Mouse (Mus musculus): ENCODE measurements around the gene Lrrc20.

Lrrc20 gene

DNA sequence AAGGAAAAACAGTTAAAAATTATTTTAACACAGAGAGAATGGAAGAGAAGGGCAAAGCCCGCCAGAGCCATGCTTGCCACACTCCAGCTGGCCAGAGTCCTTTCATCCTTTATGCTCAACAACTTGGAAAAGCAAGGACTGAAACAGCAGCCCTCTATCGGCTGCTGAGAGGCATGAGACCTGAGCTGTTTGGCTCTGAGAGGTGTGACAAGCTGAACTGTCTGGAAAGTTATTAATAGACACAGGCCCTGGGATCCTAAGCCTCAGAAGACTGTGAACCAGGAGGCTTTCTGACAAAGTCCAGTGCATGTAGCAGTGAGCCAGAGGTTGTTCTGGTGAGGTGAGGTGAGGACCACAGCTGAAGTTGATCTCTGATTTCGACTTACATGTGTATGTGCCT, 2.0 kb upstream of the Lrrc20 start:
- DNase-seq (ENCODE audit: low read depth, low spot score), result no peak

DNA sequence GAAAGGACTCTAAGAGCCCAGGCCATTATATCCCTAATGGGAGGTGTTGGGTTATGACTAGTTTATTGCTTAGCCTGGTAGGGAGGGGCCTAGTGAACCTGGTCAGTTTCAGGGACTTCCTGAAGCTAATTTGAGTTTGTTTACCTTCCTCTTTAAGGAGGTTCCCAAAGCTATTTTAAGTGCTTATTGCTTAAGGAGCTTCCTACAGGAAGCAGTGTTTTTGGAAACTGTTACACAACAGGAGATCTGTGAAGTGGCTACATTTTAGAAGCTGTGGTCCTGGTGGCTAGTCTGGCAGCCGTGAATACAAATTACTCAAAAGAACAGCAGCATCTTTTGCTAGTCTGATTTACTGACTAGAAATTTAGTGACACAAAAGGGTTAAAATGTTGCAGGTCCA, 1.3 kb upstream of the Lrrc20 start:
- DNase-seq (ENCODE audit: low read depth, low spot score), result no peak

DNA sequence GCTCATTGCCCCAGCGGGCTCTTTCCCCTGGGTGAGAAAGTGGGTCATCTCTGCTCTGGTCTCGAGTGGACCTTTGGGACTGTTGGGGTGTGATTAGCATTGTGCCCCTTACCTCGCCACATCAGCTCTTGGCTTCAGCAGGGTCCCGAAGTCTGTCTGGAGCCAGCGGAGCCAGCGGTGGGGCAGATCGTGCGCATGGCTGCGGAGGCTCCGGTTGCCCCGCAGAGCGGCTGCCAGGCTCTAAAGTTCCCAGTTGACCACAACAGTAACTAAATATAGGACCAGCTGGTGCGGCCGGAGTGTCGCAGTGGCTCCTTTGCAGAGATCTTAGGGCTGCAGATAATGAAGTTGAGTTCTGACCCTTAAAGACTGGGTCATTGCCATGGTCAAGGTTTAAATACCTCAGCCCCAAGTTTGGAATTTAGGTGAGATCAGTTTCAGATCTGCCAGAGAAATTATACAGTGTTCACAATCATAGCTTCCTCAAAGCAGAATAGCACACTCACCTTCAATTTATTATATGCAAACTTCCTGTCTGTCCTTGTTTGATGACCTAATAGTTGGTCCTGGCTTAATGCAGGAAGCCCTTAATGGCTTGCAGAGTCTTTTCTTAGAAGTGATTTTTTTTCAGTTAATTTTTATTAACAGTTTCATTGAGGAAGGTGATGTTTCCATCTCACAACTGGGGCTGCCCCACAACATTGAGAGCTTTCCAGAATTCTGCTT, 1.0 kb downstream of the Lrrc20 start:
- no peak for DNase-seq (ENCODE audit: low read depth, low spot score)

DNA sequence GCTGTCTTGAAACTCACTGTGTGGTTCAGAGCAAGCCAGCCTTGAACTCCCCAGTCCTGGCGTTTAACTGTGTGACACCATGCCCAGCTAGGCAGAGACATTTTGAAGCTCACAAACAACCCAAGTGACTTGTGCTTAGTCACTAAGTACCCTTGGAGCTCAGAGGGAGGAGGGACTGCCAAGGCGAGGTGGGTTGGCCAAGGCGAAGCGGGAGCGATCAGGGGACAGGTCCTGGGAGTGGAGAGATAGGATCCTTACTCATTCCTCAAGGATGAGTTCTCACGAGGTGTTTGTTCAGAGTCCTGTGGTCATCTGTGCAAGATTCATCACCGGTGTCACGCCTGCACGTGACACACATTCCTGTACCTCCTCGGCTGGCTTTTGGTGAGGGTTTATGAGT, 3.9 kb downstream of the Lrrc20 start:
- DNase-seq (ENCODE audit: low read depth, low spot score), result no peak

DNA sequence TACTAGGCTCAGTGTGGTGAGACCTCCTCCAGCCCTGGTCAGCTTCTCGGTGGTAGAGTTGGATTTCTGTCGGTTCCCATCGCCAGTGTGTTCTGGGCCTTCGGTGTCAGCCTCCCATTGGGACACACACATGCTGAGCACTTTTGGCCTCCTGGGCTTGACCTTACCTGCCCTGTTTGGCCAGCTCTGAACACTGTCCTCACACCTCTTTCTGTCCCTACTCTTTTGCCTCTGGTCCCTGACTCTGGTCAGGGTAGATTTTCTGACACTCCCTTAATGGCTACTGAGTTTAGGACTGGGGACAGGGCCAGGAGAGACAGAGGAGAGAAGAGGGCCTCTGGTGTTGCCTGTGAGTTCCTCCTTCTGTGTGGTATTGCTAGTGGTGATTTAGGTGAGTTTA, 4.3 kb downstream of the Lrrc20 start:
- DNase-seq (ENCODE audit: low read depth, low spot score), result no peak

DNA sequence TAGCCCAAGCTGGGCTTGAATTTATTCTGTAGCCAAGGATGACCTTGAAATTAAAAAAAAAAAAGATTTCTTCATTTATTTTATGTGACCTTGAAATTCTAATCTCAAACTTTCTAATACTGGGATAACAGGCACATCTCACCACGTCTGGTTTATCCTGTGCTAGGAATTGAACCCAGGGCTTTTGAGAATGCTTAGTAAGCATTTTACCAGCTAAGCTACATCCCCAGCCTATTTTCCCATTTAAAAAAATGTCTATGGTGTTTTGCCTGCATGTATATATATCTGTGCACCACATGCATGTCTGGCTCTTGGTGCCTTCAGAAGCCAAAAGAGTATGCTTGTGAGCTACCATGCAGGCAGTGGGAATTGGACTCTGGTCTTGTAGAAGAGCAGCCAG, 4.9 kb downstream of the Lrrc20 start:
- DNase-seq (ENCODE audit: low read depth, low spot score), result no peak

DNA sequence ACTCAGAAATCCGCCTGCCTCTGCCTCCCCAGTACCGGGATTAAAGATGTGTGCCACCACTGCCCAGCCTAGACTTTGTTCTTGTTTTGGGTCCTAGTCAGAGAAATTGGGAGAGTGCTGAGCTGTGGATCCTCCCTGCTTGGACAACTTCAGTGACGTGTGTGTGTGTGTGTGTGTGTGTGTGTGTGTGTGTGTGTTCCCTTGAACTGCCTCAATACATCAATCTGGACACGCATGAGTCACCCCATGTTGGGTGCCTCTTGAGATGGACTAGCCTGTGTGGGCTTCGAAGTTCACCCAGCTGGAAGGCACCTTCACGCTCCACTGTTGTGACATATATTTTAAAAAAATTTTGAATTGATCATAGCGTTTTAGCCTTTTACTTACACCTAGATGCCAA, 7.2 kb downstream of the Lrrc20 start:
- no peak for DNase-seq (ENCODE audit: low read depth, low spot score)

DNA sequence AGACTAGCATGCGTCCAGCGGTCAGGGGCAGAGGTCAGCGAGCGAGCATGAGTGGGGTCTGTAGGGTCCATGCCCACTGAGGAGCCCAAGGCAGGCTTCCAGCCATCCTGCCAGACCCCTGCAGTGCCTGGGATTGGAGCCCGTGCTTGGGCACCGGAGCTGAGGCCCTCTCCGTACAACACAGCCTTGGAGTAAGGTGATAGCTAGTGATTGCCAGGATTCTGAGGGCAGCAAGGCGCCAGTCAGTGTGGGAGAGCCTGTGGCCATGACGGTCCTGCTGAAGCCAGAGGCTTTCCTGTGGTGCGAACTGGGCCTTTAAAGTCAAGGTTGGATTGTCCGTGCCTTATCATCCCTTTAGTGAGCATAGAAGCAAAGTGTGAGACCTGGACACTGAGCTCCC, 9.2 kb downstream of the Lrrc20 start:
- no peak for DNase-seq (ENCODE audit: low read depth, low spot score)

DNA sequence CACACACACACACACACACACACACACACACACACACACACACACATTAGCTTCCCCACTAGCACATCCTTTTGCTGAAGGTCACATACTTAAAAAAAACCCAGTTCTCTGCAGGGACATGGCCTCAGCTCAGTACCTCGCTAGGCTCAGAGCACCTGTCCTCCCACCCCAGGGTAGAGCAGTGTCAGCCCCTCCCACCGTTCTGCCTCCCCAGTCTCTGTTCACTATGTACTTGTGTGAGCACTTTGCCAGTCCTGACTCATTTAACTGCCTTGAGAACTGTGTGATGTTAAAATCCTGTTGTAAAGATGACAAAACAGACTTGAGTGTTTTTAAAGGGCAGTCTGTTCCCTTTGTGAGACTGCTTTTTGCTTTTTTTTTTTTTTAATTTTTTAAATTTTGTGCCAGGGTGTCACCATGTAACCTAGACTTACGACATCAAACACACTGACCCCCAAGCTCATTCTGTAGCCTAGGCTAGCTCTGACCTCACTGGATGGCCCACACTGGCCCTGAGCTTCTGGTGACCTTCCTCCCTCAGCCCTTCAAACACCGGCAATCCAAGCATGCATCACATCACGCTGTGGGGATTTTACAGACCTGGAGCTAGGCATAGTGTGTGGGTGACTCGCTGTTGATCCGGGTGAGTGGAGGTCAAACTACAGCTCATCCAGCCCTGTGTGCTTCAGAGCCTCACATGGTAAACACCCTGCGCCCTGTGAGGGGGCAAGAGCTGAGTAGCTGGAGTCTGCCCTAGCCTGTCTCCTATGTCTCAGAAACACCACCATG, 11.1 kb downstream of the Lrrc20 start:
- no peak for DNase-seq (ENCODE audit: low read depth, low spot score)

DNA sequence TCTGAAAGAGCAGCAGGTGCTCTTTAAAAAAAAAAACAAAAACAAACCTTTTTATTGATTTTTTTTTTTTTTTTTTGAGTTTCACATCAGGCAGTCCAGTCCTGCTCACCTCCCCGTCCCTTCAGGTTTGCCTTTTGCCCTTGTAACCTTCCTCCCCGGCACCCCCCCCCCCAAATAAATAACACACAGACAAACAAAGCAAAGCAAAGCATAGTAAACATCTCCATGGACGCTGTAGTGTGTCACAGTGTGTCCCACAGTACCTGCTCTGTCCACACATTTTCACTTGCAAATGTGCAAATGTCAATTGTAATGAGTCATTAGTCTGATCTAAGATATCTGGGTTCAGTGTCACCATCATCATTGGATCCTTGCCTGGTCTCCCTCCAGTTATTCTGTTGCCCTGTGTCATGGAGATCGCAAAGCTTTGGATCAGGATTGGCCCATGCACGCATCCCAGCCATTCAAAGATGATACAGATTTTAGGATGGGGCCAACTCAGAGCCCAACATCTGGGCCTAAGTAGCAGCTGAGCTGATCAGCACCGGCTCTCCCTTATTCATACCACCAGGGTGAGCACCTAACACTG, 13.0 kb downstream of the Lrrc20 start:
- no peak for DNase-seq (ENCODE audit: low read depth, low spot score)

DNA sequence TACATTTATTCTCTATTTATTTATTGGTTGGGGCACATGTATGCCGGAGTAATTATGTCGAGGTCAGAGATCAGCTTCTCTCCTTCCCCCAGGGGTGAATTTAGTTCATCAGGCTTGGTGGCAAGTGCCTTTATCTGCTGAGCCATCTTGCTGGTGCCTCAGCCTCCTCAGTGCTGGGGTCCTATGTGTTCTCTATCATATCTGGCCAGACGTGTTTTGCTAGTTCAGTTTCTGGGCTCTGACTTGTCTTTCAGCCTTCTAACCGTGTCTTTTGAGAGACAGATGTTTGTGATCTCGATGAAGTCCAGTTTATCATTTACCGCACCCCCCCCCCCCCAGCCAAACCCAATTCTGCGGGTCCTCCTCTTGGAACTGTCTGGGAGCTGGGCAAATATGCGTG, 16.0 kb downstream of the Lrrc20 start:
- no peak for DNase-seq (ENCODE audit: low read depth, low spot score)

DNA sequence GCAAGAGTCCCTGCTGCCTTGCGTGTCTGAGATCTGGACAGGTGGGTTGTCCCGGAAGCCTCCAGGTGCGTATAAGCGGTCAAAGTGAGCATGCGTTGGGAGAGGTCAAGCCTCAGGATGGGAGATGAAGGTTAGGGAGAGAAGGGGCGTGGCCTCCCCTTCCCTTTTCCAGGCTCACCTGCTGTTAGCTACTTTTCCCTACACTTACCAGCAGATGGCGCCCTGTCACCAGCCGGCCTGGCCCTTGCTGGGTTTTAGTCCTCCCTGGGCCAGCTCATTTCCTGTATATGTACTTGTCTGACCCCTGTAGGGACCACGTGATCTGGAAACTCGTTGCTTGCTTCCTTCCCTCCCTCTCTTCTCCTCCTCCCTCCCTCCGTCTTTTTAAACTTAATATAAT, 16.4 kb downstream of the Lrrc20 start:
- DNase-seq (ENCODE audit: low read depth, low spot score), result peak; percentile 94

DNA sequence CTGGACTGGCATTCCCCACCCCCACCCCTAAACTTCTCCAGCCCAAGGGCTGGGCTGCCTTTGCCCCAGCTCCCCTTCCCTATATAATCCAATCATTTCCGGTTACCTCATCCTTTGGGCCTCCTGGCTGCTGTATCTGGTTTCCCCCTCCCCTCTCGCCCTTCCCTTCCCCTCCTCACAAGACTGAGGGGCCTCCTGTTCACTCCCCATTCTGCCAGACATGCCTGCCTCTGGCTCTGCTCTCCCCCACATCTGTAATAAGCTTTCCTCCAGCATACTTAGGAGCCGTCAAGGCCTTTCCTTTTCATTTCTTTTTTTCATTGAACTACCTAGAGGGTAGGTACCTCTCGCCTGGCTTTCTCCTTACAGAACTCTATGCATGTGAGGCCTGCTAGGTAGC, 19.9 kb downstream of the Lrrc20 start:
- no peak for DNase-seq (ENCODE audit: low read depth, low spot score)

DNA sequence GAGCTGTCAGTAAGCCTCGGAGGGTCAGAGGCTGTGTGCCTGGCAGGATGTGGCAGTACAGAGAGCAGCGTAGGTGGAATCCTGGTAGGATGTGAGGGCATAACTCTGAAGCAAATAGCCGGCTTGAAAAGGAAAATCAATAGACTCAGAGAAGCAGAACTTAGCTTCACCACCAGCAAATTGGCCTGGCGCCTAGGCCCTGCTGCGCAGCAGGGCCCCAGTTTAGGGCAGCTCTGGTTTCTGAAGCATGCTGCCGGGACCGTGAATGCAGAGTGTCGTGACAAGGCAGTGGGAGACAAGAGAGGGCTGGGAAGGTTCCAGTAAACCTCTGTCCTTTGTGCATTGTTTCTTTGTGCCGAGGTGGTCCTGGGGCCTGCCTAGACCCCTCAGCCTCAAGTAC, 20.6 kb downstream of the Lrrc20 start:
- no peak for DNase-seq (ENCODE audit: low read depth, low spot score)

DNA sequence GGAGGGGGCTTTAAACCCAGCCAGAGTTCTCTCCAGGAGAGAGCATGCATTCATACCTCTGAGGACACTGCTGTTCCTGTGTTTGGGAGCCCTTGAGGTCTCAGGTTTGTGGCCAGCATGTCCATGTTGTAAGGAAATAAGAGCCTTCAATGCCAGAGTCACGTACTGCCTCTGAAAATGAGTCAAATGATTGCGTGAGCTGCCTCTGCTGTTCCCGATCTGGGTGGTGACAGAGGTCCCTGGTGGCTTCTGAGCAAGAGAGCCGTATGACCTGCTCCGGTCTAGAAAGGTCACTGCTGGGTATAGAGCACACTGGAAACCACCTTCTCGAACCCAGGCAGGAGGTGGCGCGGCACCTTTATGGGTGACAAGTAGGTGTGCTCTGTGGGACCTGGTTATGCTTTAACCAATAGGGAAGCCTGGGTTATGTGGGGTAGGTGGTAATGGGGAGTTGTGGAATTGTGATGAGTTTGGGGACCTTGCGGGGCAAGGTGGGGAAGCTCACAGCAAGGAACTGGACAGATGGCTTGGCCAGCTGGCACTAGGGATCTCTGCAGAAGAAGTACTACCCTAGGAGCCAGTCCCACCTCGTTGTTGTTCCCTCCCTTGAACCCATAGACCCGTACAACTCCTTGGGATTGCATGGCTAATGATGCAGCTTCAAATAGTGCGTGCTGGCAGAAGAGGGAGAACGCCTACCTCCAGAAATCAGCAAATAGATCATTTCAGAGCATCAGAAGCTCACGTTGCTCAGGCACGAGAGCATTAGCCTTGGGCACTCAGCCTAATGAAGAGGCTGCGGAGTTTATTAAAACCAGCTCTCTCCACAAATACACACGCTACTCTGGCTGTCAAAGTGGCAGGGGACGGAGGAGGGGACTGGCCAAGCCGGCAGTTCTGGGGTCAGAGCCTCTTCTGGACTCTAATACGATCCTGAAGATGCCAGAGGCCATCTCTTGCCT, 24.2 kb downstream of the Lrrc20 start:
- no peak for DNase-seq (ENCODE audit: low read depth, low spot score)

DNA sequence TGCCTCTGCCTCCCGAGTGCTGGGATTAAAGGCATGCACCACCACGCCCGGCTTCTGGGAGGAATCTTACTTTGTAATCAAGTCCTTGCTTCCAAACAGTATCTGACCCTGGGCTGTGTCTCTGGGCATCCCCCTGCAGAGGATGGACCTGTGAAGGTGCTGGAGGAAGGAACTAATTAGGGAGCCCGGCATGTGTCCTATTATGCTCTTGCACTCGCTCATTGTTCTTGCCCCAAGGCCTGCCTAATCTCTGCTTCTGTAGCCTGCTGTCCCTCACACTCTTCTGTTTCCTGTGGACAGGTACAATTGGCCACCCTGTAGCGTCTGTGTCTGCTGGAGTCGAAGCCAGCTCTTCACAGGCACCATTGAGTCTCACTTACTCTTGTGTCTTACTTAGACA, 25.2 kb downstream of the Lrrc20 start:
- DNase-seq (ENCODE audit: low read depth, low spot score), result no peak

DNA sequence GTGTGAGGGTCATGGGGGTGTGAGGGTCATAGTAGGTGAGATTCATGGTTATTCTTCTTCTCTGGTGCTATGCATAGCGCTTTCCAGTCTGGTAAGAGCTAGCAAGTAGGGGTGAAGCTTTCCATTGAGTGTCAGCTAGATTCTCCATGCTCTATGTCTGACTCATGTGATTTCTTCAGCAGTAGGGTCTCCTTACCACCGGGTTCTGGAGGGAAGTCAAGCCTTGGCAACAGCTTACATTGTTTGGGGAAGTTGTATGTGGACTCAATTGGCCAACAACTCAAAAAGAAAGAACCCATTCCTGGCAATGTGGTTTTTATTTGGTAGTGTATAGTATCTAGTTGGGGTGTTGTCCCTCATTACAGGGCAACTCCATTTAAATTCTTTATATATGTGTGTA, 28.5 kb downstream of the Lrrc20 start:
- DNase-seq (ENCODE audit: low read depth, low spot score), result no peak

DNA sequence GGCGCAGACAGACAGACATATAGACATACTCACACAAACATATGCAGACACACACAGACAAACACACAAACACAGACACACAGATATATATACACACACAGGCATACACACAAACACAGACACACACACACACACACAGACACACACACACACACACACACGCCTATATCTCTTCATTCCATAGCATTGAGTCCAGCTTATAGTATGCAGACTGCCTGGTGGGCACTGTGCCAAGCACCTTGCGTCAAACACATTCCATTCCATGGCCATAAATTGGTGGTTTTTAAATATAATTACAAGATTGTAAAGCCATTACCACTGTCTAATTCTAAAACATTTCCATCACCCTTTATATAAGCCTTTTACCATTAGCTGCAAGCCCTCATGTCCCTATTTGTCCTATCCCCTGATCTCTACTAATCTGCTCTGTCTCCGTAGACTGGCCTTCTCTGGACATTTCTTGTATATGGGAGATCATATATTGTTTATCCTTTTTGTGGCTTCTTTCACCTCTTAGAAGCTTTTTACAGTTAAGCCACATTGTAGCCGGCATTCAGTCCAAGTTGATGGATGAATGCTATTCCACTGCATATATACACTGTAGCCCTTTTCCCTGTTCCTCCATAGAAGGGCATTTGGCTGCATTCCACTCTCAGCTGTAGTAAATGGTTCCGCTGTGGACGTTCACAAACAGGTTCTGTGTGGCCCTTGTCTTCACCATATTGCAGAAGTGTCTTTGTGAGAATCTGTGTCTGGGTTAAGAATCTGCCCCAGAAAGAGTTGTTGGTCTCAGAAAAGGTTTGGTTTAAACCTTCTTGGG, 31.0 kb downstream of the Lrrc20 start:
- no peak for DNase-seq (ENCODE audit: low read depth, low spot score)

DNA sequence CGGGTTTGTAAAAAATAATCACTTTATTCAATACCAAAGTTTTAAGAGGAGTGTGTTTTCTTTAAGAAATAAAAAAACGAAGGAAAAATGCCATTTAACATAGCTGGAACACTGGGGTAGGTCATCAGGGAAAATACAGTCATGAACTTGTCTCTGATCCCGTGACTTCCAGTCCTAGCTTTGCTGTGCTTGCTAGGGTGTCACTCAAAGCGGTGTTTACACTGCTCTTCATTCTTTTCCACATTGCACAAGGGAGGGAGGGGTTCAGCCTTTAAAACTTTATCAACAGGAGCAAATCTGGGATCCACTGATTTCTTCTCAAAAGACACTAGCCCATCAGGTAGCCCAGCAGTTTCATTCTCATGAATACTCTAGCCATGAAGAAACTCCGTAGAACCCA, 34.3 kb downstream of the Lrrc20 start:
- no peak for DNase-seq (ENCODE audit: low read depth, low spot score)

DNA sequence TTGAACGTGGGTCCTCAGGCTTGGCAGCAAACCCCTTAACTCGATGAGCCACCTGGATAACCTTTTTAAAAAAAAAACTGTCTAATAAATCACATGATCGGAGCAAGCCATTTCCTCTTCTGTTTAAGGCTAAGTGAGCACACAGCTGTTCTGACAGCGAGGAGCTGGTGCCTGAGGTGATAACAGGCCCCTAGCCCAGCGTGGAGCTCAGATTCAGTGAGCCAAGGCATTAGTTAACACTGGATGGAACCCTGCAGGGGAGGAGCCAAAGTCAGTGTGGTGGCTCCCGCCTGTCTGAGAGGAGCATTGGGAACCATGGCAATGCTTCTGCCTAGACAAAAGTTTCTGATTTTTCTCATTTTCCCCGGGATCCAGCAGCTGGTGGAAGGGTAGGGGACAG, 35.2 kb downstream of the Lrrc20 start:
- no peak for DNase-seq (ENCODE audit: low read depth, low spot score)
